Mouse (Mus musculus) midbrain, embryonic 13.5 days (tissue): ENCODE results near the gene Galnt13. TPM values are rescaled to one million over a fixed set of nuclear protein-coding genes. Genes with fewer than 3 reads are reported as not detected.

Experiments used
- ATAC-seq: fragments of 200-750 bp; cut with Nextera tagmentation; 2 replicates; pipeline ENCODE4 v1.8.0; 2017; ENCODE audit warnings: mild to moderate bottlenecking, moderate TSS enrichment, moderate library complexity
- H3K27ac ChIP-seq: fragments of 300-500 bp; sonication (generic); 2 replicates; pipeline ENCODE4 v1.5.1; 2015; ENCODE audit warnings: inconsistent platforms, mild to moderate bottlenecking, moderate library complexity
- H3K27me3 ChIP-seq: fragments of 300-500 bp; sonication (generic); 2 replicates; pipeline ENCODE4 v1.6.1; 2015; ENCODE audit warnings: mild to moderate bottlenecking, inconsistent platforms
- H3K36me3 ChIP-seq: fragments of 300-500 bp; sonication (generic); 2 replicates; pipeline ENCODE4 v1.6.1; 2015; ENCODE audit warnings: mild to moderate bottlenecking, inconsistent platforms
- H3K4me1 ChIP-seq: fragments of 300-500 bp; sonication (generic); replicated peaks from 2 replicates; pipeline ENCODE4 v1.6.1; 2015; ENCODE audit warnings: inconsistent platforms
- H3K4me2 ChIP-seq: fragments of 300-500 bp; sonication (generic); replicated peaks from 2 replicates; pipeline ENCODE4 v1.6.1; 2015; ENCODE audit warnings: moderate library complexity, mild to moderate bottlenecking, inconsistent platforms
- H3K4me3 ChIP-seq: fragments of 300-500 bp; sonication (generic); replicated peaks from 2 replicates; pipeline ENCODE4 v1.5.1; 2015; ENCODE audit warnings: mild to moderate bottlenecking, inconsistent platforms
- H3K9ac ChIP-seq: fragments of 300-500 bp; sonication (generic); replicated peaks from 2 replicates; pipeline ENCODE4 v1.6.1; 2015; ENCODE audit warnings: mild to moderate bottlenecking, inconsistent platforms
- H3K9me3 ChIP-seq: fragments of 300-500 bp; sonication (generic); 2 replicates; pipeline ENCODE4 v1.6.1; 2016; ENCODE audit warnings: mild to moderate bottlenecking, inconsistent platforms
- WGBS: fragments of 180-500 bp; shearing (Covaris S2); methylation state at CpG from one replicate; pipeline ENCODE4 v1.1.7; 2015; 5-methylcytosine and 5-hydroxymethylcytosine counted together
- polyA plus RNA-seq: library from polyadenylated mRNA; unstranded; fragments of >200 nt; fragmentation: Nextera tagmentation; extraction: Ambion mirVana; gene quantifications from 2 replicates; pipeline ENCODE4 v1.2.1, GENCODE M21; 2015

Galnt13 gene
- 6.1 and 6.5 TPM in 2 replicates for polyA plus RNA-seq

- peaks cover 13% of the 10 kb centered on the region; the same call in 1 of the 2 replicates for H3K27me3 ChIP-seq
- H3K27ac ChIP-seq, result peak within 1 kb of the TSS; percentile 79
- under 1% methylated on average over 68 of the region's 81 CpGs for WGBS
- peak; percentile 95 for ATAC-seq
- H3K4me1 ChIP-seq, result peaks cover 14% of the 10 kb centered on the region
- H3K9me3 ChIP-seq, result no peaks in the 10 kb centered on the region
- H3K4me3 ChIP-seq, result peak within 1 kb of the TSS; percentile 71
- H3K36me3 ChIP-seq, result no peaks in the 10 kb centered on the region
- H3K9ac ChIP-seq, result peak within 1 kb of the TSS; percentile 76
- H3K4me2 ChIP-seq, result peak within 1 kb of the TSS; percentile 93
These were observed at the start of gene Galnt13 for GRCm38 (mm10) chr2:54435937-54436735. Gene Galnt13 (plus strand): TSS chr2:54436317.

DNA sequence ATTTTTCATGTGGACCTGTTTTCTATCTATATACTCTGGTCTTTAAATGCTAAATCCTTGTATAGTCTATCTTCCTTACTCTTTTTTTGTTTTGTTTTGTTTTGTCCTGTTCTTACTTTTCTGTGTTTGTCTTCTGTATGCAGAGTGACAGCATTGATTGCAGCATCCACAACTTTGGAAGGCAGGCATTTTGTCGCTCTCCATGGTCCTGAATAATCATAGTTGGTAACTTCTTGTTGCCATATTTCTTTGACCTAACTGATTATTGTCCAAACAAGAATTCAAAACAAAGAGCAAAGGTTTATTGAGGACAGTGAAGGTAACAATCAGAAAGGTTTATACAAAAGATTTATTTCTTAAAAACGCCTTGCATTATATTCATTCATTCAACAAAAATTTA is 5.1 kb upstream of the Galnt13 start:
- H3K36me3 ChIP-seq, result no peaks in the 10 kb centered on the region
- no peak for ATAC-seq
- H3K4me3 ChIP-seq, result no peak overlapping the region
- H3K9me3 ChIP-seq, result no peaks in the 10 kb centered on the region
- H3K27ac ChIP-seq, result no peak overlapping the region
- no peaks in the 10 kb centered on the region for H3K4me1 ChIP-seq
- WGBS, result 55% methylated on average over 2 of the region's 2 CpGs
- no peak overlapping the region for H3K9ac ChIP-seq
- no peak overlapping the region for H3K4me2 ChIP-seq
- H3K27me3 ChIP-seq, result no peaks in the 10 kb centered on the region

DNA sequence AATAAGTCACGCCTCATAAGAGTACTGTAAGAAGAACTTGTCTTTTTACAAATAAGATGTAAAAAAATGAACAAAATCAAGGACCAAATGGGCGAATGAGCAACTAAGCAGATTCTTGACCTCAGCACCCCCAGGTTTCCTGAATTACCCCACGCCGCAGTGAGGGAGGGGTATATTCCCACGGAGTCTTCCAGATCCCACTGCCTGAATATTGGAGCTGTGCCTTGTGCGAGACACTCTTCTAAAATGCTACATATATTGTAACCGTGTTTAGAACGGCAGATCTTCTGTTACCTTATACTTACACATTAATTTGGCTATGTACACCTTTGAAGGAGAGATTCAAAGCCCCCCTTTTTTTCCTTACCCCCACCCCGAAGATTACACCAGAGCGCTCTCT is 737 bp upstream of the Galnt13 start:
- no peak; the same call in 1 of the 2 replicates for ATAC-seq
- WGBS, result 46% methylated on average over 10 of the region's 10 CpGs
- no peaks in the 10 kb centered on the region for H3K36me3 ChIP-seq
- H3K4me3 ChIP-seq, result peak overlapping the region; percentile 71
- no peak overlapping the region; the same call in 1 of the 2 replicates for H3K27ac ChIP-seq
- peaks cover 14% of the 10 kb centered on the region for H3K4me1 ChIP-seq
- H3K9me3 ChIP-seq, result no peaks in the 10 kb centered on the region
- peak overlapping the region; percentile 76; the same call in 1 of the 2 replicates for H3K9ac ChIP-seq
- H3K27me3 ChIP-seq, result peaks cover 13% of the 10 kb centered on the region; the same call in 1 of the 2 replicates
- H3K4me2 ChIP-seq, result peak overlapping the region; percentile 93

DNA sequence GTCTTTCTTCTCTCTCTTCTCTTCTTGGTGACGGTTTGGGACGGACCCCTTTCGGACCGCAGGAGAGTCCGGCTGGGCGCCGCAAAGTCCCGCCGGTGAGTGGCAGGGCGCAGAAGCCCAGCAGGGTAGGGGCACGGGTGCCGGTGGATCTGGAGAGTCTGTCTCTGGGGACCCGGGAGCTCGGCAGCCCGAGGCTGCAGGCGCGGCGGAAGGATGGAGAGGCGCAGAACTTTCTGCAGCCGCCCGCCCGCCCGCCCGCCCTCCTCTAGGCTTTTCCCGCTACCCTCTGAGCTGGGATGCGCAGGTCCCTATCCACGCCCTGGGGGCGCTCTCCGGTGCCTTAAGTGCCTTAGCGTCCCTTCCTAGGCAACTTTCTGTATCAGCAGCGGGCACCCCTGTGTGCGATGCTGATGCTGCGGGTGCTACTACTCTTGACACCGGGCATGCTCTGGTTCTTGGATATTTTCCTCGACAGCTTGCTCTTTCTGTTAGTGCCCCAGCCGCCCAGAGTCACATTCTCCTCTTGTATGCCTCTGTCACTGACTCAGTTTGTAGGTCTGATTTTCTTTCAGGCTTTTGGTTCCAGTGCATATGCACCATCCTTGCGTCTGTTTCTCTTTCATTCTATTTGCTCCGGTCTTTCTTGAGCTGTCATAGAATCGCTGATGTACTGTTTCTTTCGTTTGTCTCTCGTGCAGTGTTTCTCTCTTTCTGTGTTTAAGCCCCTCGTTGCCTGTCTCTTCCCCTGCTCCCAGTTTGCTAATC is 801 bp downstream of the Galnt13 start:
- peak overlapping the region; percentile 79 for H3K27ac ChIP-seq
- peaks cover 14% of the 10 kb centered on the region for H3K4me1 ChIP-seq
- H3K9me3 ChIP-seq, result no peaks in the 10 kb centered on the region
- H3K27me3 ChIP-seq, result peaks cover 13% of the 10 kb centered on the region; the same call in 1 of the 2 replicates
- peak overlapping the region; percentile 93 for H3K4me2 ChIP-seq
- peak overlapping the region; percentile 71 for H3K4me3 ChIP-seq
- no peaks in the 10 kb centered on the region for H3K36me3 ChIP-seq
- peak; percentile 63 for ATAC-seq
- H3K9ac ChIP-seq, result peak overlapping the region; percentile 76
- whole genome bisulfite sequencing, result under 1% methylated on average over 41 of the region's 42 CpGs

- ATAC-seq, result no peak
These were observed 1.3 kb downstream of the Galnt13 start for GRCm38 (mm10) chr2:54437501-54437830.

DNA sequence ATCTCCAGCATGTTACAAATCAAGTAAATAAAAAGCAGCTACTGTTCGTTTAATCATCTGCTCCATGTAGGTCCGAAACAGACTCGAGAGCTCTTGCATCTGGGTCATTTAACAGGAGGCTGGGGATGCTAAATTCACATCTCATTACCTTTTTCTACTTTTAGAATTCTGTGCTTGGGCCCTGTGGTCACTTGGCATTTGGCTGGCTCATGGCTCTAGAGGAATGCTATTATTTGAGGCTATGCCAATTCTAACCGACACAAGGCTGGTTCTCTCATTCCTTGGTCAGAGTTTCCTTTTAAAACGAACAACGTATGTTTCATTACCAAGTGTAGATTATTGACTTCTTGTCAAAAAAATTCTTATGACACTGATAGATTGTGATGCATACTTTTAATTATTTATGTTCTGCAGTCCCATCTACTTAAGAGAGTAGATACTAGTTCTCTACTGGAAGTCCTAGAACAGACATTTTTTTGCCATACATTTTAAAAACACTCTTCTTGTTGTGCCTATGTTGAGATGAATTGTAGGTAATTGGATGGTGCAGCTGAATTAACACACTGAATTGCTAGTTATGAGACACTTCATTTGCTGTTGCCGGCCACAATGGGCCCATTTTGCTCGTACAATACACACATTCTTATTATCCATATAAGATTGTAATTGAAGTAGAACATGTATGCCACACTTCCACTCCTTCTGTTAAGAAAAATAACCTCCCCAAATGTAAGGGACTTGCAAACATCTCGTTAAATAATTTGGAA is 6.8 kb downstream of the Galnt13 start:
- 78% methylated on average over 9 of the region's 9 CpGs for WGBS
- Histone ChIP-seq H3K36me3 (no peaks in the 10 kb centered on the region), H3K4me1 (peaks cover 4% of the 10 kb centered on the region; the same call in 1 of the 2 replicates), H3K4me3 (no peak overlapping the region), H3K4me2 (no peak overlapping the region), H3K27ac (no peak overlapping the region), H3K9ac (no peak overlapping the region), H3K27me3 (0 out of 2 replicates have a peak, but pooled peaks cover 8% of the 10 kb centered on the region), H3K9me3 (no peaks in the 10 kb centered on the region)
- ATAC-seq, result no peak

More at GRCm38 (mm10) chr2:54437501-54437830, 1.3 kb downstream of the Galnt13 start:
- H3K9ac ChIP-seq, result peak overlapping the region; percentile 76
- peak overlapping the region; percentile 71 for H3K4me3 ChIP-seq
- H3K9me3 ChIP-seq, result no peaks in the 10 kb centered on the region
- under 1% methylated on average over 9 of the region's 9 CpGs for WGBS
- peak overlapping the region; percentile 93 for H3K4me2 ChIP-seq
- peaks cover 14% of the 10 kb centered on the region for H3K4me1 ChIP-seq
- peak overlapping the region; percentile 79; the same call in 1 of the 2 replicates for H3K27ac ChIP-seq
- no peaks in the 10 kb centered on the region for H3K36me3 ChIP-seq
- peaks cover 13% of the 10 kb centered on the region; the same call in 1 of the 2 replicates for H3K27me3 ChIP-seq

- H3K4me1 ChIP-seq, result no peaks in the 10 kb centered on the region
- no peak overlapping the region for H3K9ac ChIP-seq
- 84% methylated on average over 5 of the region's 5 CpGs for WGBS
- no peaks in the 10 kb centered on the region for H3K9me3 ChIP-seq
- H3K4me2 ChIP-seq, result no peak overlapping the region
- no peak for ATAC-seq
- no peaks in the 10 kb centered on the region for H3K36me3 ChIP-seq
- H3K4me3 ChIP-seq, result no peak overlapping the region
- H3K27me3 ChIP-seq, result no peaks in the 10 kb centered on the region
- H3K27ac ChIP-seq, result no peak overlapping the region
These were observed 47.3 kb downstream of the Galnt13 start for GRCm38 (mm10) chr2:54483426-54483825.

GRCm38 (mm10) chr2:54522989-54523388 is 86.9 kb downstream of the Galnt13 start:
- WGBS, result 89% methylated on average over 3 of the region's 3 CpGs
- Histone ChIP-seq H3K4me2 (no peak overlapping the region), H3K9me3 (no peaks in the 10 kb centered on the region), H3K4me3 (no peak overlapping the region), H3K4me1 (no peaks in the 10 kb centered on the region), H3K27me3 (no peaks in the 10 kb centered on the region), H3K27ac (no peak overlapping the region), H3K36me3 (no peaks in the 10 kb centered on the region), H3K9ac (no peak overlapping the region)
- ATAC-seq, result no peak

DNA sequence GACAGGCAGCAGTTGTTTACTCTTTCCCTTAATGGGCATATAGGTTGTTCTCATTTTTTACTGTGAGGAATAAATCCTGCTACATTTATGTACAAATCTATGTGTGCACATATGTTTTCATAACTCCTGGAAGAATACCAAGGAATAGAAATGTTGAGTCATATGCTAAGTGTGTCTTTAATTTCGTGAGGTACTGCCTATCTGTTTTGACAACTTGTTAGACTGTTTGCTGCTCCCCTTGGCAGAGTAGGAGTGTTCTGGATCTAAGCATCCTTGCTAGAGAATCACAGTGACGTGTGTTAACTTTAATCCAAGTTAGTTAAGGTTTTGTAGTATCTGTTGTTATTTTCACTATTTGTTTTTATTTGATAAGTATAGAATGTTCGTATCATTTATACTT is 91.0 kb downstream of the Galnt13 start:
- no peak for ATAC-seq
- no peaks in the 10 kb centered on the region for H3K9me3 ChIP-seq
- WGBS, result 83% methylated on average over 3 of the region's 3 CpGs

DNA sequence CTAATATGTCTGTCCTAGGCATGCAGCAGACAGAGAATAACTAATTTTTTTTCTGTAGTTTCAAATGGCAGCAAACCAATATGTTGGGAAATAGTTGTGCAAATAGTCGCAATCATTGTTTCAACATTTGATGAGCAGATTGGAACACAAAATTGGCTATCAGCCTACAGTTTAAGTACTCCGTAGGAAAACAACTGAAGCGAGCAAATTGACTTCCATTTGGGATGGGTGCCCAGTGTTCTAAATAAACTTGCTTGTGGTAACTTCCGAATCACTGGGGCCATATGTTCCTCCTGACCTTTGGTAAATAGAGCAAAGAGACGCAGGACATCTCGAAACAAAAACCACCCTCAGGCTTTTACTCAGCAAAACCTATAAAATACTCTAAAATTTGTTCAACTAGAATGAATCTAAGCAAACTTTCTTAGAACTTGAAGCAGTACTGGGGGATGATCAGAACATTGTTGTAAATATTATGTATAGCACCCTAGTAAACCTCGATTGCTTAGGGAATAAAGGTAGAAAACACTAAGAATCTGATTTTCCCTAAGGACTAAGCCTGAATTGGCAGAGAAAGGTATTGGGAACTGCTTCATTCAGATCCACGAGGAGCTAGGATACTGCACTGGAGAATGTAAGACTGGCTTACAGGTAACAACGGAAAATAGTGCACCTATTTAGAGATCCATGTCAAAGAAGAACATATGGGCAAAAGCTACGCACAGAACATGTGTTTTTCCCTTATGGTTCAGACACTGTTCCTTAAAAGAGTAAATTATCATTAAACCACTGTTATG is 122.4 kb downstream of the Galnt13 start:
- no peaks in the 10 kb centered on the region for H3K27me3 ChIP-seq
- H3K36me3 ChIP-seq, result no peaks in the 10 kb centered on the region
- 91% methylated on average over 10 of the region's 10 CpGs for WGBS
- no peak overlapping the region for H3K4me3 ChIP-seq
- no peak overlapping the region for H3K4me2 ChIP-seq
- no peaks in the 10 kb centered on the region for H3K4me1 ChIP-seq
- H3K9me3 ChIP-seq, result no peaks in the 10 kb centered on the region
- ATAC-seq, result no peak
- H3K27ac ChIP-seq, result no peak overlapping the region
- H3K9ac ChIP-seq, result no peak overlapping the region

More for the DNA sequence above, 91.0 kb downstream of the Galnt13 start:
- Histone ChIP-seq H3K4me3 (no peak overlapping the region), H3K9ac (no peak overlapping the region), H3K4me1 (no peaks in the 10 kb centered on the region), H3K27ac (no peak overlapping the region), H3K36me3 (no peaks in the 10 kb centered on the region), H3K4me2 (no peak overlapping the region), H3K27me3 (no peaks in the 10 kb centered on the region)

DNA sequence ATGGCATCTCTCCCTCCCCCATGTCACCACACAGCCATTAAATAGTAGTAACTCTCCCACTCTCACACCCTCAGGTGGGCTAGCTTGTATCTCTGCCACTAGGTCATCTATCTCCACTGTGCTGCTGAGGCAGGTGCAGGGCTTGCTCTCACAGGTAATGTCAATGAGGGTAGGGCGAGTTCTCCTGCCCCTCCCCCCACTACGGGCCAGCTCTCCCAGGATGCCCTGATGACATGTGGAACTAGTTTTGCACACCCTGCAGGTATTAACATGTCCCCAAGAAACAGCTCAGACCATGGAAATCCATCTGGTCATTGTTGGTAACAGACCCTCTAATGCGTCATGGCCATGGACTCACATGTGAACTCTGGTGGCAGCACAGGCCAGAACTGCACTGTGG is 129.0 kb downstream of the Galnt13 start:
- H3K36me3 ChIP-seq, result no peaks in the 10 kb centered on the region
- H3K9me3 ChIP-seq, result no peaks in the 10 kb centered on the region
- 86% methylated on average over 3 of the region's 3 CpGs for WGBS
- H3K4me3 ChIP-seq, result no peak overlapping the region
- H3K27me3 ChIP-seq, result no peaks in the 10 kb centered on the region
- no peak overlapping the region for H3K4me2 ChIP-seq
- no peak for ATAC-seq
- H3K4me1 ChIP-seq, result no peaks in the 10 kb centered on the region
- no peak overlapping the region for H3K27ac ChIP-seq
- H3K9ac ChIP-seq, result no peak overlapping the region
